Mouse (Mus musculus) layer of hippocampus, postnatal 10 days (tissue): ENCODE measurements at regions not wholly inside any gene's neighbourhood (a gene's known extent, or its start where the extent isn't known, plus 50 kb on each side); places are given as distances from the start of the nearest gene placed in this dataset.

ENCODE experiments used
- DNase-seq, 2 experiments: peaks; one replicate each; pipeline ENCODE4 v3.0.0; 2021; ENCODE audit warnings: low spot score in 2 of 2

DNA sequence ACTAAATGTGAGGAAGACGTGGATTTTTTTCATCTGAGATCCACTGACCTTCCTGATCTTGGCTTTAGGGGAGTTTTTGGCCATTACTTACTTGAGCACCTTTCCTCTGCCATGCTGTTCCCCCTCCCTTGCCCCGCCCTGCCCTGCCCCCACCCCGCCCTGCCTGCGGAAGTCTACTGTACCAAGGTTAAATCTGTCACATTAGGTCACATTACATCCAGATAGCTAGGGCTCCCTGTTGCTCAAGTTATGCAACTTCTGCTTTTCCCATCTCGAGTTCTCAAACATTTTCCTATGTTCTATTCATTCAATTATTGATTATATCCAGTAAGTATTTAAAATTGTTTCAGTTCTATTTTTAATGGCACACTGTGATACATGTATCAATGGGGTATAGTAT lies 144.7 kb upstream of the Cnot2 start:
- no peak for DNase-seq

DNA sequence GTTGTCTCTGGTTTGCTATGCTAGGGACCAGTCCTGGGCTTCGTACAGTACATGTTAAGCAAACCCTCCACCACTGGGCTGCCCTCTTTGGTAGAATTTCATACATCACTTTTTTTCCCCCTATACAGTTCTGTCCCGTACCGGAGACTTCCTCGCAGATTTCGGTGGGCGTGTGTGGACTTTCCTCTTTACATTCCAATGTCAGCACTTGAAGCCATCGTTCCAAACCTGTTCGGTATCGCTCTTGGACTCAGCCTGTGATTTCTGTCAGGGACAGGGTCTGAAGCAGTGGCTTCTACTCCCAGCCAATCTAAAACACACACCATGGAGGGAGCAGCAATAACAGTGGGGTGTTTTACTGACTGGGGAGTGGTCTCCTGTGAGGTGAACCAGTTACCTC lies 140.7 kb upstream of the Cnot2 start:
- no peak for DNase-seq

DNA sequence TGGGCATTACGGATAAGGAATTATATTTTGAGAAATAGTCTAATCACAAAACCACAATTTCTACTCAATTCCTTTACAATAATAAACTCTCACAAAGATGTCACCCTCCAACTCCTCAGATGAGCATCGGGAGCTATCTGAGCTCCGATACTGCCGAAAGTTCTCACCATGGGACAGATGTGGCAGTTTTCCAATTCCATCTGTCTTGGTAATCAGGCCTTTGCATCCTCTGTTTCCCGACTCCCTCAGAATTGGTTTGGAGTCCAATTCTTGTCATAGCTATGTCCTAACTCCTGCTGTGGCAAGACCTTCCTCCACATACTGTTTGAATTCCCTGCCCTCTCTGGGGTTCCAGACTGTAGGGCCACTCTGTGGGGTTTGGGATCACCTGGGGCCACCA lies 138.3 kb upstream of the Cnot2 start:
- DNase-seq, result no peak

DNA sequence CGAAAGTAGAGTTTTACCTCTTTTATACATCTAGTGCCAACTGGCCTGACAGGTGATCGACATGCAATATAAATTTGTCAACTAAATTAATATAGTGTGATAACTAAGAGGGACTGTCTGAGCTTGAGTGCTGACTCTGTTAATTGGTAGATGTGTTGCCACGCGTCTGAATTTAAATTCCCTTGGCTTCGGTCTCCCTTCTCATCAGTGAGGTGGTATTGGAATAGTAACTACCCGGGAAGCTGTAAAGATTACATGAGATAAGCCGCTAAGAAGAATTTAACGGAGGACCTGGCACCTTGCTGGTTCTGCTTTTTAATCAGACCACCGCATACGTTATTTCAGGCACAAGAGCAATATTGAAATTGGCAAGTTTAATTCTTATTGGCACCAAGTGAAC lies 136.7 kb upstream of the Cnot2 start:
- DNase-seq, result no peak

DNA sequence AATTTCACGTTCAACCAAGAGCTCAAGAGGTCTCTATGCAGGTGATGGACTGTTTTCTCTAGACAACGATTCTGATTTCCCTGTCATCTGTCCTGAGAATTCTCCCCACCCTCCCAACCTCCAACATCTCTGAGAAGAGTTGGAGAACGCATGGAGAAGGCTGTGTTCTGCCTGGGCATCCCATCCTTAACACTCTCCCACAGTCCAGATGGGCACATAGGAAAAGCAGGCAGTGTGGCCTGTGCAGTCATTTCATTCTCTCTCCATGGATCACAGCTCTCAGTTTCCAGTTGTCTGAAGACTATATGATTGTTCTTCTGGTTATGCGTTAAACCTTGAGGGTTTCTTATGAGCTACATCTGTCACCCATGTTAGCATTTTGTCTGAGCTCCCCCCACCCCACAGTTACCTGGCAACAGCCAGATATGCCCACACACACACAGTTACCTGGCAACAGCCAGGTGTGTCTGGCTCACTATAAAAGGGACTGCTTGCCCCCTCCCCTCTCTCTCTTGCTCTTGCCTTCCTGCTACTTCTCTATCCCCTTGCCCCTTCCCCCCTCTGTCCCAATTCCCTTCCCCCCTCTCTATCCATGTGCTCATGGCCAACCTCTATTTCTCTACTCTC lies 135.8 kb upstream of the Cnot2 start:
- DNase-seq, result no peak

DNA sequence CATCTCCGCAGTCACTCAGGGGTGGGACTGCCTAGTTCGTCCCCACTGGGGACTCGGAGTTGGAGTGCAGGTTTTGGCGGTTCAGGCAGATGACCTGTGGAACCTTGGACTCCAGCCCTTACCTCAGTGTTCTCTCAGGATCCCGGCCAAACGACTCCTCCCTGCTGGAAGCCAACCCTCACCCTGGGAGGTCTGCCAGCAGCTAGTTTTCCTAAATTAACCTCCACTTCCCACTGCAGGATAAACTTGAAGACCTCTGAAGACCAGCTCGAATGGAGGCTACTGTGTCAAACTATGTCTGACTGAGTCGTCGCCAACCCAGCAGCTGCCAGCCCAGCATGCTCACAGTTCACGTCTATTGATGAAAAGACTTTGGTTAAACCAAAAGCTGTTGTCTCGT lies 132.1 kb upstream of the Cnot2 start:
- DNase-seq, result peak; percentile 13 to 44

DNA sequence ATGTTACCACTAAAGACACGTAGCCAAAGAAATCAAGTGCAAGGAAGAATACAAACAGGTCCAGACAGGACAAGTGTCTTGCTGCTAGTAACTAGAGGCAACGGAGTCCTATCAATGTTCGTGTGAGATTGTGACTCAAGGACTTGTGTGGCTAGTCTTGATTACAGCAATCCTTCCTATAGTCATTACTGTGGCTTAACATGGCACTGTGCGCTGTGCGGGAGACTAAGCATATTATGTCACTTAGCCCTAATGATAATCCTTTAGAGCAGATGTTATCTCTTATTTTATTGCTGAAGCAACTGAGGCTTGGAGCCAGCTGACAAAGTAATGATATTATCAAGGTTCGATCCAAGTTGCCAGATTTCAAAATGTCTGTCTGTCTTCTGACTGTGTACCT lies 125.7 kb upstream of the Cnot2 start:
- no peak for DNase-seq

DNA sequence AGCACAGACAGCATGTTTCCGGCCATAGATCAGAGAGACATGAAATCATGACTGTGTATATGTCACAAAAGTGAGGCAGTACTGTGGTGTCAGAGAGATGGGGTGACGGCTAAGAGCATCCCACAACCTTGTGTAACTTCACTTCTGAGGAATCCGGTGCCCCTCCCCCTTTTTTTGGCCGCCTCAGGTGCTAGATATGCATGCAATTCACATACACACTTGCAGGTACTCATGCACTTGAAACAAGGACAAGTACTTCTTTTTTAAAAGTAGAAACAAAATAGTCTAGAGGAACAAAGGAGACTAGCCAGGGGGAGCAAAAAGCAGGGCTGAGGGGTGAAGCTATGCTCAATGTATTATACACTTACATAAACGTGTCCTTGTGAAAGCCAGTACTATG lies 120.0 kb upstream of the Cnot2 start:
- no peak for DNase-seq

DNA sequence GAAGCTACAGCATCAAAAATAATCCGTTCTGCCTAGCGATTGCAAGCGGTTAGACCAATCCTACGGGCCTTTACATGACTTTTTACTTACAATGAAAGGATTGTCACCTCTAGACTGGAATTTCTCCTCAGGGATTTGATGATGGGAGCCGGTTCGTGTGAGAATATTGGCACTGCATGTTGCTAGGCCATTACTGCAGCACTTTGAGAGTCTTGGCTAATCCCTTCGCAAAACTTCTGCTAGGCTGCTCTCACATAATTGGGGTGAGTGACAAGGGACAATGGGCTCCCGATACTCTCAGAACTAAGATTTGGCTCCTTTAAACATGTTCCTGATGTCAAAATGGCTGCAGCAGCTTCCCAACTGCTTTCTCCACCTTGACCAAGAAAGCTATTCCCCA lies 118.4 kb upstream of the Cnot2 start:
- no peak for DNase-seq

DNA sequence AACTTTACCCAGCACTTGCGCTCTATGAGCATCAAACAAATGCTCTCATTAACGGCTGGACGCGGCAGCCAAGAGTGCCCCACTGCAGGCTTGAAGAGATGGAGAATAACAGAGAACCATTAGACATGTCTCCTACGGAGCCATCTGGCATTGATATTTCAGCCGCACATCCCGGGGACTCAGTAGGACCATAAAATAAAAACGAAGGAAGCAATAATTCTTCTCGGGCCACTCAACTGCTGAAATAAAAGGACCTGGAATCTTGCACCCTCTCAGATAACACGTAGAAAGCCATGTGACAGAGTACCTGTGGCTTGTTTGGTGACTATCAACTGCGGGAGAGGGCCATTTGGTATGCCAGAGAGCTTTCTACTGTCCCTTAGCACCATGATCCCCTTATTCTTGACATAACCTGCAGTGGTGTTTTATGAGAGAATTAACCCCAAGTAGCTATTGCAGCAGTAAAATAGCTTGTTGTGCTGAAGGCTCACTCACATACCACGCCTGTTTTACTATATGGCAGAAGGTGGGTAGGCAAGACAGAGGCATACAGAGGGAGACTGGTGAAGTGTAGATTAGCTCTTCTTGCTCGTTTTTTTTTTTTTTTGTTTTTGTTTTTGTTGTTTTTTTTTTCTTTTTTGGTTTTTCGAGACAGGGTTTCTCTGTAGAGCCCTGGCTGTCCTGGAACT lies 116.5 kb upstream of the Cnot2 start:
- no peak for DNase-seq

DNA sequence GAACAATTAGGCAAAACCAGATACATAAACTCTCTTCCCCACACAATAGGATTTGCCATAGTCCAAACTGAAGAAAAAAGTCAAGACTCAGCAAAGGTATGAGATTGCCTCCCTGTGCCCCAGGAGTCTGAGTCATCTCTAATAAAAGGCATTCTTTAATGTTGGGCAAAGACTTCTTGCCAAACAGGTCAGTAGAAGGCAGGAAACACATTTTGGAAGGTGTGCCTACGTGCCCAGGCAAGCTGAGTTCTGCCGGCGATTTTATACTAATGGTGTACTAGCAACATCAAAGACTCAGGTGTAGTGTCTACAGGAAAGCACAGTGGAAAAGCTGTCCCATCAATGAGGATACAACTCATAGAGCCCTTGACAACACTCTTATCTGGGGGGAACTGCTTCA lies 112.5 kb upstream of the Cnot2 start:
- DNase-seq, result no peak

DNA sequence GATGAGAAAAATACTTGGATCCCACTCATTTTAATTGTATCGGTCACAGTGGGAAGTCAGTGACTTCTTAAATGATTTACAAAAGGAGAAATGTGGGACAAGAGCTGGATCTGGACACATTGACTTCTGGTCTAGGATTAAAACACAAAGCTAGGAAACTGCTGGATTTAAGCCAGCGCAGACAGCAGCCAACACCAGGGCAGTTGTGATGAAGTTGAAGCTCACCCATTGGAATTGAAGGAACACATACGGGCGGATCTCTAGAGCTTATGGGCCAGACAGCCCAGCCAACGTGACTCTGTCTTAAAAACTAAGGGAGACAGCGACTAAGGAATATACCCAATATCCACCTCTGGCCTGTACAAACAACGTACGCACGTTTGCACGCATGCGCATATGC lies 105.4 kb upstream of the Cnot2 start:
- DNase-seq, result no peak

DNA sequence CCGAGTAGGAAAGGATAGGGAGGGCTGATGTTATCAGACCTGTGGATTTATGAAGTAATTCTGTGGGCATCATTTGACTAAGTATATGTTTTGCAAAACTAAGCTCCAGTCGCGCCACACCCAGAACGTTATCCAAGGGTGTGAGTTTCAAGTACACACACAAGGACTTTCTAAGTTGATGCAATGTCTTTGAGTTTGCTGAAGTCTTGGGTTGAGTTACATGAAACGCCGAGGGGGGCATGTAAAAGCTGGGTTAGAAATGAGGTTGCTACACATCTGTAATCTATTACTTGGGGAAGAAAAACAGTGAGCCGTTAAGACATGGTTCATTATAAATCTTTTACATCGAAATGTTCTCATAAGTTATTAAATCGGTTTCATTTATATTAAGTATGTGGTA lies 102.1 kb upstream of the Cnot2 start:
- no peak for DNase-seq

DNA sequence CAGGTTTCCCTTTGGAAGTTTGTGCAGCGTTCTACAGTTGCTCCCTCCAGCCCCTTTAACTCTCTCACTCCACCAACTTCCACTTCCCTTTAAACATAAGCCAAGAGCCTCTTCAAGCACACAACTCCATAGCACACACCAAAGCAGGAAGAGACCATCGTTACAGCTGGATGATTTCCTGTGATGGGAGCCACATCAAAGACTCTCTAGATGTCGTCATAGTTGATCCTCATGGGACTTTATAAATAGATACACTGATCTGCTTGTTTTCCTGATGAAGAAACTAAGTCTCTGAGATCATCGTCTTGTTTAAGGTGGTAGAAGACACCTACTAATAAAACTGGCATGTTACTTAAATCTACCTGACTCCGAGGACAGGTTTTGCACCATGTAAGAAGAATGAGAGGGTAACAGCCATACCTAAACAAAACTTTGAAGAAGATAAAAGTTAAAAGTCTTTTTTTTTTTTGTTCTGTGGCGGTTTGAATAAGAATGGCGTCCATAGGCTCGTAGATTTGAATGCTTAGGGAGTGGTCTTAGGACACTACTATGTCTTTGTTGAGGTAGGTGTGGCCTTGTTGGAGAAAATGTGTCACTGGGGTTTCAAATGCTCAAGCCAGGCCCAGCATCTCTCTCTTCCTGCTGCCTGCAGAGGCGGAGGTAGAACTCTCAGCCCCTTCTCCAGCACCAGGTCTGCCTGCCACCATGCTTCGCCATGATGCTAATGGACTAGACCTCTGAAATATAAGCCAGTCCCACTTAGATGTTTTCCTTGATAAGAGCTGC lies 97.8 kb upstream of the Cnot2 start:
- DNase-seq, result no peak

DNA sequence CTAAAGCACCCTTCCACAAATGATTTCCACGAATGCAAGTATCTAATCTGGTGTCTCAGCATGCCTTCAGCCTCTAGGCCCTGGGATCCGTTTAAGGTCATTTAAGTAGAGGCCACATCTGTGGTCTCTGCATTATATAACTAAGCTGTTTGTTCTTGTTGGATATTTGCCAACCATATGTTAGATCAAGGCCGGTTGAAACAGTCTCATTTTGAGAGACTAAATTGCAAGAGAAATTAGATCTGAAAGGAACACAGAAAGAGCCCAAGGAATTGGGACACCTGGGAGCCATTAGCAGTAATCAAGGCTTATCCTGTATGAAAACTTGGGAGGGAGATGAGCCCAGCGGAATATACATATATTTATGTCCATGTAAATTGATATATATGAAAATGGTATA lies 96.6 kb upstream of the Cnot2 start:
- no peak for DNase-seq

DNA sequence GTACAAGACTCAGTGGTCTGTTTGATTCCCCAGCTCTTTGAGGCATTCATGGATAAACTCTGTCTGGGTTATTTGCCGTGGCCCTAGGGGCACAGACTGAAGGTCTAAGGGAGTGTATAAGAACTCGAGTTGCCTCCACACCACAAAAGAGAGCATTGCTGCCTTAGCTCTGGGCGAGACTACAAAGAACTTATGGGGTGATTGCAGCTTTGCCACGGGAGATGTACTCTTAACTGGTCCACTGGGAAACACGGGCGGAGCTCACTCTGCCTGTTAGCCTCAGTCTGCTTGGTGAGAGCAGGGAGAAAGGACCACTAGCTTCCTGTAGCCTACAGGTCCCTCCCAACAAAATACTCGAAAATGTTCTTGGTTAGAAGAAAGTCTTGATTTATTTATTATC lies 93.9 kb upstream of the Cnot2 start:
- DNase-seq, result no peak

DNA sequence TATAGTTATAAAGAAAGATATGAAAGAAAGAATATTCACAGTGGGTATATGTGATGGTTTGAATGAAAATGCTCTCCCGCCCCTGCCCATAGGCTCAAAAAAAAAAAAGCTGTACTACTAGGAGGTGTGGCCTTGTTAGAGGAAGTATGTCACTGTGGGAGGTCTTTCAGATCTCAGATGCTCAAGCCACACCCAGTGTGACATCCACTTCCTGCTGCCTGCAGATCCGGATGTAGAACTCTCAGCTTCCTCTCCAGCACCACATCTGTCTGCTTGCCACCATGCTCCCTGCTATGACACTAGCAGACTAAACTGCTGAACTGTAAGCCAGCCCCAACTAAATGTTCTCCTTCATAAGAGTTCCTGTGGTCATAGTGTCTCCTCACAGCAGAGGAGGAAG lies 93.0 kb upstream of the Cnot2 start:
- DNase-seq, result no peak

DNA sequence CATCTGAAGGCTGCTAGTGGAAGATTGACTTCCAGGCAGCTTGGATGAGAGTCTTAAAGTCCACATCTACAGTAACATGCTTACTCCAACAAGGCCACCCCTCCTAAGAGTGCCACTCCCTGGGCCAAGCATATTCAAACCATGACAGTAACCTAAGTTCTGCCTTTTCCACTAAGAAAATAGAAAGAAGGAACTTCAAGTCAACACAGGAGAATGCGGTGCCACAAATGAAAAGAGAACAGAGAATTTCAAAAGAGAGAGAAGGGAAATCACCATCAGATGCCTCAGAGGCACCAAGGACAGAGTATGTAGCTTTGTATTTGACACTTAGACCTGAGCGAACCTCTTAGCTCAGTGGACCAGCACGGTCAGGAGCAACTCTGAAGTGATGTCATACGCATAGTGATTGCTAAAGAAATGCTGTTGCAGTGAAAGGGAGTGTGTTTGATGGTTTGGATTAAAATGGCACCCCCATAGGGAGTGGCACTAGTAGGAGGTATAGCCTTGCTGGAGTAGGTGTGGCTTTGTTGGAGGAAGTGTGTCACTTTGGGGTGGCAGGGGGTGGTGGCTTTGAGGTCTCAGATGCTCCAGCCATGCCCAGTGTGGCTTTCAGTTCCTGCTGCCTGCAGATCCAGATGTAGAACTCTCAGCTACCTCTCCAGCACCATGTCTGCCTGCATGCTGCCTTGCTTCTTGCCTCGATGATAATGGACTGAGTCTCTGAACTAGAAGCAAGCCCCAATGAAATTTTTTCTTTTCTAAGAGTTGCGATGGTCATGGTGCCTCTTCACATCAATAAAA lies 77.1 kb upstream of the Cnot2 start:
- DNase-seq, result no peak

DNA sequence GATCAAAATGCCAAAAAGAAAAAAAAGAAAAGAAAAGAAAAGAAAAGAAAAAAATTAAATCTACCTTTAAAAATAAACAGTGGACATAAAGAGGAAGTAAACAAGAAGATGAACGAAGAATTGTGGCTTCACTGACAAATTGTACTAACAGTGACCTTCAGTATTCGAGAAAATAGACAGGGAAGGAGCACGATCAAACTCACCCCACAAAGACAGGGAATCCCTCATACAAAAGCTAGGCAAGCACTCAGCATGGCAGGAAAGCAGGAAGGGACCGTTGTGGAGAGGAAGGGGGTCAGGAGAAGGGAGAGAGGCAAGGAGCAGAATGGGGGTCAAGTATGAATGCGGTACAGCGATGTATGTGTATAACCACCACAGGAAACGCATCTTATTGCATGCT lies 74.6 kb upstream of the Cnot2 start:
- no peak for DNase-seq

DNA sequence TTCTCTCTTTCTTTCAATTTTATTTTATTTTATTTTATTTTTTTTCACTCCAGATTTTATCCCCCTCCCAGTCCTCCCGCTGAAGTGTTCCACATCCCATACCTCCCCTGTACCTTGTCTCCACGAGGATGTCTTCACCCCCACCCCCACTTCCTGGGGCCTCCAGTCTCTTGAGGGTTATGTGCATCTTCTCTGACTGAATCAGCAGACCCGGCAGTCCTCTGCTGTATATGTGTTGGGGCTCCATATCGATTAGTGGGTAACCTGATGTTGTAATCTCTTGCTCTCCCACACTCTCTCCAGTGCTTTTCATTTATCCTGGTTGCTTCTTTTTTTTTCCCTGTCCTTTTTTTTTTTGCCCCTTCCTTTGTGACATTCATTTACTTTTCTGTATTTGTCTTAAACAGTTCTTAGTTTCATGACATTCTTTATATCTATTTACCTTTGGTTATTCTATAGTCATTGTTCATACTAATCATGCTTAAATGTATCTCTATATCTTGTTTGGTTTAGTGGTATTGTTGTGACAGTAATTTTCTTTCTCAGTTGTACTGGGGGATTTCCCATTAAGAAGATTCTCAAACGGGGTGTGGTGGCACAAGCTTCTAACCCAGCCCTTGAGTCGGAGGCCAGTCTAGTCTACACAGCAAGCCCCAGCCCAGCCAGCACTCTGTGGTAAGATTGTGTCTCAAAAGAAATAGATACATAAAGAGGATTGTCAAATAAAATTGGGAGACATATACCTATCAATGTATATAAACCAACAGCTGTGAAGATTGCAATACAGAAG lies 73.9 kb upstream of the Cnot2 start:
- DNase-seq, result no peak

DNA sequence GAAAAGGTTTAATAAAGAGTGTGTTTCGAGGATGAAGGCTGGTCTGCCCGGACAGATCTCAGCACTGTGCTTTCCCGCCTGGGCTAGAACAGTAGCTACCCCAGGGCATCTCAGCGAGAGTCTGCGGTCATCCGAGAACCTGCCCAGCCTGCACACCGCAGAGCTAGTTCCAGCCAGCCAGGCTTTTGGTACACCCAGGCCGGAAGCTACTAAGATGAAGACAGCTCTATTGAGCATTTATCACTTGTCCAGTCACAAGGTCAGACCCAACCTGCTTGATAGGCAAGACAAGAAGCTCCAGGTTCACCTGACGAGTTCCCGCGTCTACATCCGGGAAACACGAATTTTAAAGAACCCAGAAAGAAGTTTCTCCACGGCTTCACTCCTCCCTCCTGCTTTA lies 72.8 kb upstream of the Cnot2 start:
- DNase-seq, result no peak
